Mouse (Mus musculus) T-helper 2 cell (primary cell): ENCODE data around the gene Rnf151.

Experiments used
- in situ Hi-C: fragments of 300-600 bp; cut with MboI, MseI; formaldehyde crosslinking; loops from one replicate; pipeline ENCODE4 v1.15.1; 2025; ENCODE audit warnings: high pct_unique_total_duplicates

Gene Rnf151

DNA sequence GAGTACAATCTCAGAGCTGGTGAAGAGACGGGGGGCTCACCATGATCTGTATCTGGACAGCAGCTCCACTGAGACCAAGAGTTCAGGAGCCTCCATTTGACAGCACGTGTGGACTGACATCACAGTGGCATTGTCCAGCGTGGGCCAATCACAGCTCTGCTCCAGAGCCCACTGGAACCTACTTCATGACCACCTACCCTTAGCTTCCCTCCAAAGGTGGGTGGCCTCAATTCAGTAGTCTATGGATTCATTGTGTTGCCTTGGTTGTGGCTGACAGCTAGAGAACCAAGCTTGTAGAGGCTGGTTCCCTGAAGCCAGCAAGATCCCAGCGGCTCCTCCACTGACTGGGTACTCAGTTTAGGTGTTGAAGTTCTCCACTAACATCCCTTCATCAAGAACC is at the start of gene Rnf151, which contains the start of gene Rps2:
Rnf151 (minus strand) TSS at position 121 of the 400 bp plus-strand sequence.
Rps2 (plus strand) TSS at position 174 of the 400 bp plus-strand sequence.
- in situ Hi-C loops = no loop called here

DNA sequence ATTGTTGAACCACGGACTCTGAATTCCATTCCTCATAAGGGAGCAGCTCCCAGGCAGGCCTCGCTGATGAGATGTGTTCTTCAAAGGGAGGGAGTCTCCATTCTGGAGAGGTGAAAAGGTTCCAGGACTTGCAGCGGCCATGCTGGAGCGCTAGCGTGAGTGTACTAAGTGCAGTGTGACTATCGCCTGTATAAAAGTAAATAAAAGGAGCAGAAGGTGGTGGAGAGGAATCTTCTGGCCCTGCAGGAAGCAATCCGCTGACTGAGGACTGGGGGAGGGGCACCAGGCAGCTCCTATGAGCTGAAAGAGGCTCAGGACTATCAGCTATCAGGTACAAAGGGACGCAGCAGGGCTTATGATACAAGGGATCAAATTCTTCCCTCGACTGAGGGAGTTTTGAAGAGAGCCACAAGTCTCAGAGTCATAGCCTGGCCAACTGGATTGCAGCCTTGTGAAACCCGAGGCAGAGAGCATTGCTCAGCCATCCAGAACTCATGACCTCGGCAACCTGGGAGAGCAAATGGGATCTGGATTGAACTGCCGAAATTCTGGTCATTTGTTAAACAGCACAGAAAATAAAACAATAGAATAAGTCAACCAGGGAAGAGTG is 48.5 kb upstream of the Rnf151 start:
- in situ Hi-C loops = loop anchor here (5.0 to 10.0 kb wide), 2 partner anchors 51 to 948 kb away; partner anchors contain the start of gene Gng13

DNA sequence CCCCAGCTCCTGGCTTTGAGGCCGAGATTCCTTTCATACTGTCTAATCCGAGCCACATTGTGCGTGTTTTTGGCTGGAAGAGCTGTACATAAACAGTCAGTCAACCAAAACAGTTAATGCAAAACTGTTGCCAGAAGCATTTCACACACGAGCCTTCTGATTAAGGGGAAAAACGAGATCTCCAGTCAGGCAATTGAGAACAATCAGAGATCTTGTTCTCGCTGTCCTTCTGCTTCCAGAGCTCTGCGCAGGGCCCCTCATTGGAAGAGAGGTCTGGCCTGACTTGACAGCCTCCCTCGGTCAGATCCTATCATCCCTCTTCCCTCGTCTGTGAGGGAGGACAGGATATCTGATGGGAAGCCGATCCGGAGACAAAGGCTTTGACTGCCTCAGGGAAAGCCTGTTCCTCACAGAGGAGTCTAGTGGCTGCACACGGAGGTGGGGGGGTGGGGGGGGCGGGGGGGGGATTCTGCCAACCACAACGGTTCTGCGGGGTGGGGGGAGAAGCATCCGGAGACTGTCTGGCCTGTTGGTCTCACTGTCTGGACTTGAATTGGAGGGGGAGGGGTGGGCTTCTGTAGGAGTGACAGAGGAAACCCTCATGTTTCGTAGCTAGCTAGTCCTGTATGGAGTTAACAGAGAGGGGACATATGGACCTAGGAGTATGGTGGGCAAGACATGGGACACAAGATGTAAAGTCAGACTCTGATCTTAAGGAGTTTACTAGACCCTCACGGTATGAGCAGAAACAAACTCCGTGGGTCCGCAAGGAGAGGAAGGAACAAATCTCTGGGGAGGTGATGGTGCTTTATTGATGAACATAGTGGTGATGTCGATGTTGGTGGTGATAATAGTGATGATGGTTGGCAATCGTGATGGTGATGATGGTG is 47.4 kb upstream of the Rnf151 start:
- in situ Hi-C loops = loop anchor here (5.0 to 10.0 kb wide), 2 partner anchors 52 to 950 kb away; partner anchors contain the start of gene Gng13

DNA sequence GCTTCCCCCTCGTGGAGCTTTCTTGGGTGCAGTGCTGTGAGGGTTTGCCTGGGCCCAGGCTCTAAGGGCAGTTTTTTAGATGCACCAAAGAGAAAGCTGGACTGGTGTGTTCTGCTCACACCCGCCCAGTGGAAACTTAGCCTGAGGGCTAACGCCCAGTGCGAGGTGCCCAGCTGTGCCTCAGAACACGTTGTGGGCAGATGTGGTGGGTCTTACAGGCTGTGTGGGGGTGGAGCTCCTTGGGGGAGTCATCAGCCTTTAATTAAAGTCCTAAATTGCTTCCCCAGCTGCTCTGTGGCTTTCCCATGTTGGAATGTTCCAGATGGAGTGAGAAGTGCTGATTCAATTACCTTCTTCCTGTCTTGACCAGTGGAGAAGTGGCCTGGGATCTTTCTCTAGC is 43.3 kb upstream of the Rnf151 start:
- in situ Hi-C loops = loop anchor here (10.0 kb wide), 1 partner anchor 954 kb away; the partner anchor contains the start of gene Gng13

DNA sequence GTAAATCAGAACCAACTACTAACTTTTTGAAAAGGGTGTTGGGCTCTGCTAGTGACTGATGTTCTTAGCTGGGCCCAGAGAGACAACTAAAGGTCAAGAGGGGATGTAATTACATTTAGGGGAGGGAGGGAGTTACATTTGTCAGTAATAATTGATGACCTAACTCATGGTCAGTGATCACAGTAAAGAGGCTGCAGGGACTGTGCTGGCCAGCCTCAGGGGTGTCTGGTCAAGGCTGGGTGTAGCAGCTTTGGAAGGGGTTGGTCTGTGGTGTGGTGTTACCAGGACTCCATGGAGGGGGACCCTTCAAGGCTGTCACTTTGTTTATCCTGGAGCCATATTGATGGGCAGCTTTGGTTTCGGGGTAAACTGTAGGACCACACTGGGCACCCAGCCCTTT is 39.5 kb upstream of the Rnf151 start:
- in situ Hi-C loops = no loop called here

DNA sequence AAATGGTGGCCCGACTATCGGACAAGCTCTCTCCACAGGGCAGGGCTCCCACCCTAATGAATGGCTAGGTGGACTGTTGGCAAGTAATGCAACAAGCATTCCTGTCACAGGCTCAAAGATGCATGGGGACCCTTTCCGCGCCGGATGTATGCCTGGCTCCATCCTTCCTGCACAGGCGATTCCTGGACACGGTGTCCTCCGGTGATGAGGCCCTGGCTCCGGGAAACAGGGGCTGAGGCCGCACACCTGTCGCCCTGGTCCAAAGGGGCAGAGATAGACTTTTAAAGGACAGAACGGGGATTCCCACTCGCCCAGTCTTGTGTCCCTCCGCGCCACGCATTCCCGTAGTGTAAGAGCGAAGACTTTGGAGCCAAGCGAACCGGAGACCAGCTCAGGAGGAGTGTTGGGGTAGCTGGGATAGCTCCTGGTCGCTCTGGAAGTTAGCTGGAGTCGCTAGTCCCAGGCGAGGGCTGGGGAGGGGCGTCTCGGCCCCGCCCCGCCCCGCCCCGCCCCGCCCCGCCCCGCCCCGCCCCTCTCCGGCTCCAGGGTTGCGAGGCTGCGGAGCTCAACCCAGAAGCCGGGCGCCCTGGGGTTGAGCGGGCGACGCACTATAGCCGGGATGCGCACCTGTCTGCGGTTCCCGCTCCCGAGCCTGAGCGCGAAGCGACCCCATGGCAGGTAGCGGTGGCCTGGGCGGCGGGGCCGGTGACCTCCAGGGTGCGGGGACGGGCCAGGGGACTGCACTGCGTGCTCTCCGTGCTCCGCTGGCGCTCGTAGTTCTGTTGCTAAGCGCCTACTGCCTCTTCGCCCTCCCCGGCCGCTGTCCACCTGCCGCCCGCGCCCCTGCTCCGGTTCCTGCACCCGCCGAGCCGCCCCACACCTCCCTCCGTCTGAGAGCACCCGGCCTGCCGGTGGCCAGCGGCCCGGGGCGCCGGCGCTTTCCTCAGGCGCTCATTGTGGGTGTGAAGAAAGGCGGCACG is 34.8 kb upstream of the Rnf151 start, which contains the start of gene Hs3st6:
Hs3st6 (plus strand) TSS at position 574 of the 980 bp plus-strand sequence.
- in situ Hi-C loops = no loop called here

DNA sequence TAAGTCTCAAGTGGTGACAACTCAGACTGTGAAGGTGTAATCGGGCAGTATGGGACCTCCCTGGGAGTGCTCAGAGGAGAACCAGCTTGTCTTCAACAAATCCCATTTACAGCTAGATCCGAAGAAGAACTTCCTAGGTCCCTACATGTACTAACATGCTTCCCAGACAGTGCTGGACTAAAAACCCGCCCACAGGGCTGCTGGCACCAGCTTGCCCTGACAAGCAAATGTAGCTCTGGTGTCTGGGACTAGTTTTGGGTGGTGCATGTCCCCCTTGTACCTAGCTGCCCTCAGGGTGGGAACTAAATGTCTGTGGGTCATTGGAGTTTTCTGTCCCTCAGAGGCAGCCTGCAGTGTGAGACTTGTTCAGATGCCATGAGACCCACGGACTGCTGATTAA is 33.7 kb upstream of the Rnf151 start:
- in situ Hi-C loops = no loop called here

DNA sequence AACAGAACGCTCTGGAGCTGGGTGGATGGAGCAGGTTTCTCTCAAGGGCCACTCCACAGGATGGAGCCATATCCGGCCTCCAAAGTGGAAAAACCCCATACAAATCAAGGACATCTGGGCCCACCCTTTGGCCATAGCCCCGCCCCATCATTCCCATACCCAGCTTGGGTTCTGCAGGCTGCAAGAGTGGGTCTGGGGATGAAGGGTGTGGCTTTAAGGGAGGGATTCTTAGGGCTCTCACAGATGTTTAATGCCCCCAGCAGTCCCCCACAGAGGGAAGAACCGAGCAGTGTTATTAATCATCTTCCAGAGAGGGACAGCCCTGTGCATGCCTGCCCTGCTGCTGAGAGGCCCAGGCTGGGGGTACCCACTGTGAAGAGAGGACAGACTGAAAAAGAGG is 29.1 kb upstream of the Rnf151 start:
- in situ Hi-C loops = no loop called here

DNA sequence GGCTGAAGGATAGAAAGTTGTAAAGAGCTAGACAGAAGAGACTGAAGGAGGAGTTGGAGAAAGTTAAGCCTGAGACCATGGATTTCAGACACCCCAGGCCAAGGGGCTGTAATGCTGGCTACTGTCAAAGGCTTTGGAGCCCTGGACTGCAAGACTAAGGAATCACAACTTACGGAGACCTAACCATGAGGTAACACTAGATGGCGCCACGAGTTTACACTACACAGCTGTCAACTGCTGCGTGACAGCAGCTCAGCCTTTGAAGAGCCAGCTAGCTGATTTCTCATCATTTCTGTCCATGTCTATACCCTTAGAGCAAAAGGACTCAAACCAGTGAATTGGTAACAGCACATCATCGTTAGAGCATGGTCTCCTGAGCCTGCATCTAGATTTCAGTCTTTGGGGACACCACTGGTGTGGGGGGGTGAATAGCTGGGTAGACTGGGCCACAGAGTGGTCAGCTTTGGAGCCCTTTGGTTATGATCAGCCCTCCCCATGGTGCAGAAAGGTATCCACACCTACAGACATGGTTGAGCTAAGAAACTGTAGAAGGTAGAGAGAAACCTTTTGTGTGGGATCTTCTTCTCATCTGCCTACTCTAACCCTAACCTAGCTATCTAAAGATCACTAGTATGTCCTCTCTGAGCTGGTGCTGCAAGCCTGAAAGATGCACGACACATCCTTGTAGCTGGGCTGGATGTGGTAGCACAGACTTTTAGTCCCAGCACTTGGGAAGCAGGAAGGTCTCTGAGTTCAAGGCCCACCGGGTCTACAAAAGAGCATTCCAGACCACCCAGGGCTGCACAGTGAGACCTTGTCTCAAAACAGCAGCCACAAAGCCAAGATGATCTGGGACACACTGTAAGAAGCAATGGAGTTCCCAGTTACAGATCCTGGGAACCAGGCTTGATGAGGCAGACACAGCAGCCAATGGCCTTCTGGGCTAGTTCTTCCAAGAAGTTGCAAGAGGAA is 27.9 kb upstream of the Rnf151 start:
- in situ Hi-C loops = no loop called here

DNA sequence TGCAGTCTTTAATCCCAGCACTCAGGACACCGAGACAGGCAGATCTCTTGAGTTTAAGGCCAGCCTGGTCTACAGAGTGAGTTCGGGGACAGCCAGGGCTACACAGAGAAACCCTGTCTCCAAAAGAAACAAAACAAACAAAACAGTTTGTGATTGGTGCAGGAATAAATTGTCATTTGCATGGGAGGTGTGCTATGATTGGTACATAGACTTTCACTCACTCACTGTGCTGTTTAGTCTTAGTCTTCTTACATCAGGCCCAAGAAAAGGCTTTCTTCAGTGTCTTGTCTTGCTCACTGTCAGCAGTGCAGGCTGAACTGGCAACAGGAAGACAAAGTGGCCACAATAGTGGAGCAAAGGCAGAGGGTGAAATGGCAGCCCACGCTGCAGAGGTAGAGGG is 26.5 kb upstream of the Rnf151 start:
- in situ Hi-C loops = no loop called here

DNA sequence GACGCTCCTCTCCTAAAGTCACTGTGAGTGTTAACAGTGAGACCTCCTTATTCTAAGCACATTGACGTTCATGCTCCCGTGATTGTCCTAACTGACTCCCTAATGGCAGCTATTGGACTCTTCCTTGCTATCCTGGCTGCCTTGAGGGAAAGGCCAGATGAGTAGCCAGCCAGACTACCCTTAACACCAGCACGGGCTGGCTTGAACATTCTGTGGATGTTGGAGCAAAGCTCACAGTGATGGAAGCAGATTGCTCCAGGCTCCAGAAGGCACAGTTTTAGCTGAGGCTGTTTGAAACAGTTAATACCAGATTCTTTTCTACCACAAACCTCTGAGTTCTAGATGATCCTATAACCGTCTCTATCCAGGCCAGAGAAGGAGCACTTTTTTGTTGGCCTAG is 26.0 kb upstream of the Rnf151 start:
- in situ Hi-C loops = no loop called here

DNA sequence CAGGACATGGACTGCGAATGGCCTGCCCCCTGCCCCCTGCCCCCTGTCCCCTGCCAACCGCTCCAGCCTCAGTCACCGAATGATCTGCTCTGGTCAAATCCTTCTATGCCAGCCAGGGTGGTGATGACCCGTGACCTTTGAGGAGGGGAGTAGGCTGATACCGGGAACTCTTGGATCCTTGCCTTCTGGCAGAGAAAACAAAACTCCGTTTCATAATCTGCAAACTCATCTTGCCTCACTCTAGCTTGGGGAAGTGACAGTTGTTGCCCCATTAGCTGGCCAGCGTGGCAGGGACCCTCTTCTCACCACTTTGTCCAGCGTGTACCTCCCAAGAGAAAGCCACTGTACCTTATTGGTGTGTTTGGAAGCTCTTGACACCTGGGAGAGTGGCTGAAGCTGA is 24.4 kb upstream of the Rnf151 start:
- in situ Hi-C loops = no loop called here

DNA sequence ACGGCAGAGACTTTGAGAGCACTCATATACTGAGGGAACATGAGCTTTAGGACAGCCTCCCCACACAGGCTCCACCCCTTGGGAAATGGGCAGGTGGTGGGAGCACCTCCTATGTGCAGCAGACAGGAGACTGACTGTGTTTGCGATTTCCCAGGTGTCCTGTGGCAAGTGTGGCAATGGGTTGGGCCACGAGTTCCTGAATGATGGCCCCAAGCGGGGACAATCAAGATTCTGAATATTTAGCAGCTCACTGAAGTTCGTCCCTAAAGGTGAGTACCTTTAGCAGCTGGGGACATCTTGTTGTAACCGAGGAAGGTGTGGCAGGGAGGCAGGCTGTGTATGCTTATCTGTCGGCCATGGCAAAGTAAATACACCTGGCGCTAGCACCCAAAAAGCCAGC is 22.1 kb upstream of the Rnf151 start:
- in situ Hi-C loops = no loop called here

DNA sequence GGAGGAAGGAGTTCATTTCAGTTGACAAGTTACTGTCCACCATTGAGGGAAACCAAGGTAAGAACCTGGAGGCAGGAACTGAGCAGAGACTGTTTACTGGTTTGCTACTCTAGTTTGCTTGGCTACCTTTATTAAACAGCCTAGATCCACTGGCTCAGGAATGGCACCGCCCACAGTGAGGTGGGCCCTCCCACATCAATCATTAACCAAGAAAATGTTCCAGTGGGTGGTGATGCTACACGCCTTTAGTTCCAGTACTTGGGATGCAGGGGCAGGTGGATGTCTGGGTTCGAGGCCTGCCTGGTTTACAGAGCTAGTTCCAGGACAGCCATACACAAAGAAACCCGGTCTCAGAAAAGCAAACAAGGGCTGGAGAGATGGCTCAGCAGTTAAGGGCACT is 20.4 kb upstream of the Rnf151 start:
- in situ Hi-C loops = no loop called here

DNA sequence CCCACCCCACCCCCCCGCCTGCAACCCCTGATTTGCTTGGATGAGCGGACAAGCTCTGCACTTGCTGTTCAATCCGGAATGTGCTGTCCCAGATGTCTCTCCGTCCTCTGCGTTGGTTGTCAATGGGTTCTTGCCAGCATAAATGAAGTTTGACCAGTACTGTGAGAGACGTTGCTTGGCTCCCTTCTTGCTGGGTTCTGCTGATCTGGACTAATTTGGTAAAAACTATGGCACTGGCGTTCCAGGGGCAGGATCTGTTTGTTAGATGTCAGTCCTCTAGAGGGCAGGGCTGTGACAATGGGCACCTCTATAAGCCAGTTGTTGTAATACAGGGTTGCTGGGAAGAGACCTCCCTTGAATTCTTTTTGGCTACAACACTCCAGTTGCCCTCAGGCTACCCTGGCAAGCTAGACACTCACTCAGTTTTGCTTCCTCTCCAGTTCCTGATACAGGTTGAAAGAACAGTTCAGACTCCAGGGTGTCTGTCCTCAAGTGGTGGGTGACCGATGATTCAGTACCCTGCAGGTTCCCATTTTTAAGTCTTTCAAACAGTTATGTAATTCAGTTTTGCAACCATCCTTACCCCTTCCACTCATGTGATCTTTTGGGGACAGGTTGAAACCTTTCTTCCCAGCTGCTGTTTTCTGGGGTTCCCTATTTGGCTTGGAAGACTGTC is 19.4 kb upstream of the Rnf151 start:
- in situ Hi-C loops = no loop called here

DNA sequence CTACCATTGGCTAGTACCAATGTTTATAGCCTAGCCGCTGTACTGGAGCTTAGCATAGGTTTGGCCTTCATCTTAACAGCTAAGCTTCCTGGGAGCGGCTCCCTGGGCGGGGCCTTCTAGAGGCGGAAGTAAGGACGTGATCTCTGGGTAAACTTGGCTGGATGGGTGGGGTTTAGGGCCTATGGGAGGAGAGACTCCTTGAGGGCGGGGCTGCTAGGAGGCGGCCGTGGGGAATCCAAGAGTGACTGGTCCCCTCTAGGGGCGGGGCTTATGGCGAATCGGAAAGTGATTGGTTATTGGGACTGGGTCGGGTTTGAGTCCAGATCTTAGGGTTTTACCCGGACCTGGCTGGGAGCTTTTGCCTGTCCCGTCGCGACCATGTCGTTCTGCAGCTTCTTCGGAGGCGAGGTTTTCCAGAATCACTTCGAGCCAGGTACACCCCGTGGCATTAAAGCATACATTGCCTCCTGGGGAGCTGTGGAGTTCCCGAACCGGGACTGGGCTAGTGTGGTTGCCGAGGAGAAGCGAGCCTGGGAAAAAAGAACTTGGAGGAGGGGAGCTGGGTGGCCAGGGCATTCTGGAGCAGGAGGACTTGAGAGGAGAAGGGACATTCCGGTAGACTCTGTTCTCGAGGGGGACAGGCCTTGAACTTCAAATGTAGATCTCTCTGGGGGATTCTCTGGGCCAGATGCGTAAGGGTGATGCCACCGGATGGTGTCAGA is 18.6 kb upstream of the Rnf151 start, which contains the start of gene Msrb1:
Msrb1 (plus strand) TSS at position 313 of the 722 bp plus-strand sequence.
- in situ Hi-C loops = no loop called here

DNA sequence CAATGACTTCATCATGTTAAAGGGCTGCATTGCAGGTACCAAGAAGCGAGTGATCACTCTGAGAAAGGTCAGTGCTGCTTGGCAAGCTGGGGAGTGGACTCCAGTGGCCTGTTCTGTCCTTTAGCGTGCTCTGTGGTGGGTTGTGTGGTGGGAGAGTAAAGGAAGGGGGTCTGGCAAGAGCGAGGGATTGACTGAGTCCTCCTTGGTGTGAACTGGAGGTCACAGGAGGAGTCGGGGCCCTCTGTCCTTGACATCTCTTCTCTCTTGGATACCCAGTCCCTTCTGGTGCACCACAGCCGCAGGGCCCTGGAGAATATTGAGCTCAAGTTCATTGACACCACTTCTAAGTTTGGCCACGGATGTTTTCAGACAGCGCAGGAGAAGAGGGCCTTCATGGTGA is 17.6 kb upstream of the Rnf151 start:
- in situ Hi-C loops = no loop called here

DNA sequence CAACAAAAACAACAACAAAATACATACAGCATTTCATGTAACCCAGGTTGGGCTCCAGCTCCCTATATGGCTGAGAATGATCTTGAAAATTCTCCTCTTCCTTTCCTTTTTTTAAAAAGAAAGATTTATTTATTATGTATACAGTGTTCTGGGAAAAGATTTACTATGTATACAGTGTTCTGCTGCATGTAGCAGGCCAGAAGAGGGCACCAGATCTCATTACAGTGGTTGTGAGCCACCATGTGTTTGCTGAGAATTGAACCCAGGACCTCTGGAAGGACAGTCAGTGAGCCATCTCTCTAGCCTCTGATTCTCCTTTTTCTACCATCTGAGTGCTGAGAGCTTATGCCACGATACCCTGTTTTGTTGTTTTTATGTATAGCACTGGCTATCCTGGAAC is 16.6 kb upstream of the Rnf151 start:
- in situ Hi-C loops = no loop called here

DNA sequence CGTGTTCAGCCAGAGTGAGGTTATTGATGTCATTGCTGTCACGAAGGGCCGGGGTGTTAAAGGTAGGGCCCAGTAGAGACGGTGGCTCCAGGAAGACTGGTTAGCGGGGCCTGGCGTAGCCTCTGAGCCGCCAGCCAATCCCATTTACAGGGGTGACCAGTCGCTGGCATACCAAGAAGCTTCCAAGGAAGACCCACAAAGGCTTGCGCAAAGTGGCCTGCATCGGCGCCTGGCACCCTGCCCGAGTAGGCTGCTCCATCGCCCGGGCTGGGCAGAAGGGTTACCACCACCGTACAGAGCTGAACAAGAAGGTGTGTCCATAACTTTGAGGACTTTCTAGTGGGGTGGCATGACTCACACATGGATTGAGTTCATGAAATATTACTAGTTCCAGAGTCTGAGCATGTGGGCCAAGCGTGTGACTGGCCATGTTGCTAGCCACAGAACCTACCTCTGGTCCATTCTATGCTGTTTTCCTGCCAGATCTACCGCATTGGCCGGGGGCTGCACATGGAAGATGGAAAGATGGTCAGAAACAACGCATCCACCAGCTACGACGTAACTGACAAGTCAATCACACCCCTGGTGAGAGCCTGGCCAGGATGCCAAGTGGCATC is 15.7 kb upstream of the Rnf151 start:
- in situ Hi-C loops = no loop called here
